Mouse (Mus musculus) hindbrain, embryonic 15.5 days (tissue): Measurements from ENCODE around the gene Rmdn2. TPM values are rescaled to one million over a fixed set of nuclear protein-coding genes. Genes with fewer than 3 reads are reported as not detected.

Experiments
- ATAC-seq: fragments of 200-750 bp; cut with Nextera tagmentation; 2 replicates; pipeline ENCODE4 v1.8.0; 2017; ENCODE audit warnings: low read depth, moderate number of reproducible peaks, moderate TSS enrichment; ENCODE audit not compliant: low FRiP score
- H3K27ac ChIP-seq: fragments of 300-500 bp; sonication (generic); replicated peaks from 2 replicates; pipeline ENCODE4 v1.5.1; 2015; ENCODE audit warnings: mild to moderate bottlenecking, inconsistent platforms
- H3K27me3 ChIP-seq: fragments of 300-500 bp; sonication (generic); 2 replicates; pipeline ENCODE4 v1.6.1; 2015; ENCODE audit warnings: control low read depth, inconsistent platforms
- H3K36me3 ChIP-seq: fragments of 300-500 bp; sonication (generic); 2 replicates; pipeline ENCODE4 v1.6.1; 2015; ENCODE audit warnings: control low read depth, inconsistent platforms
- H3K4me1 ChIP-seq: fragments of 300-500 bp; sonication (generic); replicated peaks from 2 replicates; pipeline ENCODE4 v1.6.1; 2015; ENCODE audit warnings: control low read depth, inconsistent platforms
- H3K4me2 ChIP-seq: fragments of 300-500 bp; sonication (generic); 2 replicates; pipeline ENCODE4 v1.6.1; 2015; ENCODE audit warnings: moderate library complexity, mild to moderate bottlenecking, inconsistent platforms
- H3K4me3 ChIP-seq: fragments of 300-500 bp; sonication (generic); 2 replicates; pipeline ENCODE4 v1.5.1; 2015; ENCODE audit warnings: mild to moderate bottlenecking, inconsistent platforms
- H3K9ac ChIP-seq: fragments of 300-500 bp; sonication (generic); 2 replicates; pipeline ENCODE4 v1.6.1; 2015; ENCODE audit warnings: inconsistent platforms
- H3K9me3 ChIP-seq: fragments of 300-500 bp; sonication (generic); 2 replicates; pipeline ENCODE4 v1.6.1; 2016; ENCODE audit warnings: control low read depth, inconsistent platforms
- WGBS: fragments of 180-500 bp; shearing (Covaris S2); methylation state at CpG from one replicate; pipeline ENCODE4 v1.1.7; 2015; 5-methylcytosine and 5-hydroxymethylcytosine counted together
- polyA plus RNA-seq: library from polyadenylated mRNA; unstranded; fragments of >200 nt; fragmentation: Nextera tagmentation; extraction: Ambion mirVana; gene quantifications from 2 replicates; pipeline ENCODE4 v1.2.1, GENCODE M21; 2015

Rmdn2 gene
- polyA plus RNA-seq, 1 experiment from 2014 or later, result 9.1 TPM

DNA sequence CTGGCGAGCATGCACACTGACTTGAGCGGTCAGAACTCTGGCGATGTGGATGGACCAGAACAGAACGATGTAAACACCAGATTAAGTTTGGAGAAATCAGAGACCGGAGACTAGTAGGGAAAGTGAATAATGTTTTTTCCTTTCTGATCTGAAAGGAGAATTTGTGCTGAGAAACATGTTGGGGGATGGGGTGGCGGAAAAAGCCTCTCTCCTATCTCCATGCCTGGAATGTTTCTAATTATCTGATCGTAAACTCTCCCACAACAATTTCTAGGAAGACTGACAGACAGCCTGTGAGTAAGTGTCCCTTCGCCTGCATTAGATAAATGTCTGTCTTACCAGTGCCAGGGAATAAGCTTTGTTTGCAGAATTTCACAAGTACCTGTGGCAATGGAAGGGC is 119.3 kb downstream of the Rmdn2 start:
- Histone ChIP-seq H3K9me3 (no peaks in the 10 kb centered on the region), H3K4me1 (peaks cover 5% of the 10 kb centered on the region), H3K27ac (no peak overlapping the region), H3K4me2 (no peak overlapping the region), H3K9ac (no peak overlapping the region), H3K36me3 (no peaks in the 10 kb centered on the region), H3K27me3 (no peaks in the 10 kb centered on the region), H3K4me3 (no peak overlapping the region)
- 79% methylated on average over 8 of the region's 8 CpGs for WGBS
- no peak for ATAC-seq

DNA sequence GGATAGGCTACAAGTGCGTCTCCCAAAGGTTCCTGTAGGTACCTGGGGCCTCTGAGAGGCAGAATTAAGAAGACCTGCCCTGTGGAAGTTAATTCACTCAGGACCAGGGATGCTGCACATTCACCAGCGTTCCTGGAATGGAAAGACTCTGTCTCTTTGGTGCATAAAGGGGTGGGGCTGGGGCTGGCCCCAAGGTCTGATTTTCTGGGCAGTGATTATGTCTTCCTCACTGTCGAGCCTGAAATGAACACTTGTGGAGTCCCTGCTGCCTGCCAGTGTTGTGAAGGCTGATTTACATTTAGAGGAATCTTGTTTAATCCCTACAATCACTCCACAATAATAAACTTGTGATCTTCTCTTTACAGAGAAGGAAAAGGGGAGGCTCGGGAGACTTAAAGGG is 121.4 kb downstream of the Rmdn2 start:
- H3K9me3 ChIP-seq, result no peaks in the 10 kb centered on the region
- peaks cover 5% of the 10 kb centered on the region for H3K4me1 ChIP-seq
- WGBS, result 61% methylated on average over 4 of the region's 4 CpGs
- no peak for ATAC-seq
- H3K4me3 ChIP-seq, result no peak overlapping the region
- no peaks in the 10 kb centered on the region for H3K36me3 ChIP-seq
- H3K4me2 ChIP-seq, result no peak overlapping the region
- no peak overlapping the region for H3K27ac ChIP-seq
- H3K9ac ChIP-seq, result no peak overlapping the region
- no peaks in the 10 kb centered on the region for H3K27me3 ChIP-seq

DNA sequence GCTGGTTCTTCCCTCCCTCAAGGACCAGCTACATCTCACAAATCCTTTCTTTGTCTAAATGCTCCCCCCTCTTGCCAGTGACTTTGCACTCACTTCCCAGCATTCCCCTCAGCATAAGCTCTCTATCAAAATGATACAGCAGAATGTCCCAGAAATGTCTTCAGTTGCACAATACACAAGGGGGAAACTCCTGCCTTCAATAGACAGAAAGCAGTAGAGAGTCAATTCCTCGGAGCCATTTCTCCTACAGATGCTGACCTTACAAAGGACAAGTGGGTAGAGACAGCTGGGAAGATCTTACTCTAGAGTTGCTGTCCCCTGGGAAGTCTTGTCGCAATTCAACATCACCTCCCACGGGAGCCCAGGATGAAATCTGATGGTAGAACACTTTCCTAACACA is 125.9 kb downstream of the Rmdn2 start:
- Histone ChIP-seq H3K4me1 (no peaks in the 10 kb centered on the region), H3K9ac (no peak overlapping the region), H3K27ac (no peak overlapping the region), H3K9me3 (no peaks in the 10 kb centered on the region), H3K4me3 (no peak overlapping the region), H3K36me3 (no peaks in the 10 kb centered on the region), H3K4me2 (no peak overlapping the region), H3K27me3 (no peaks in the 10 kb centered on the region)
- ATAC-seq, result no peak
- 83% methylated on average over 3 of the region's 3 CpGs for WGBS

DNA sequence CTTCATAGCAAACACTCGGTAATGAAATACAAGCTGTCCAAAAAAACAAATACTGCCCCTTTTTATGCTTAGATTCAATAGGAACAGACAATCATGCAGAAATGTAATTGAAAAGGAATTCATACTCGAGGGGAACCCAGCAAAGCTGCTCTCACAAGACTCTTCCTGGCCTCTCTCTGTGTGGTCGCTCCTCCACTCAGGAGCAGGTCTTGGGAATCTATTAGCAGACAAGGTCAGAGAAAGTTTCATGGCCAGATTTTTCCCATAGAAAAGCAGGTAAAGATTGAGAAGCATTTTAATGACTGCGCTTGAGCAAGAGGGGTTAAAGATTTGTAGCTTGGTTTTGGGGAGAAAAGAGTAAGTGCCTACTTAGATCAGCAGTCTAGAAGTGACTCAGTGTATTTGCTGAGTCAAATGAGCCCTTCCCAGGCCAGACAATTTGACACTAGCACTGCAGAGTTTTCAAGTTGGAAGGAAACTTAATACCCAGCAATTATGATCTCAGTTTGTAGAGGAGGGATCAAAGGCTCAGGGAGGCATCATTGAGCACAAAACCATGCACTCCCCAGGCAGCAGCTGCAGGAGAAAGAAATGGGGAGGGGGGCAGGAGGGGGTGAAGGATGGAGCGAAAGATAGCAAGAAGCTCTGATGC is 127.3 kb downstream of the Rmdn2 start:
- WGBS, result 65% methylated on average over 5 of the region's 5 CpGs
- Histone ChIP-seq H3K9me3 (no peaks in the 10 kb centered on the region), H3K4me3 (no peak overlapping the region), H3K36me3 (no peaks in the 10 kb centered on the region), H3K4me2 (no peak overlapping the region), H3K4me1 (no peaks in the 10 kb centered on the region), H3K27me3 (no peaks in the 10 kb centered on the region), H3K27ac (no peak overlapping the region), H3K9ac (no peak overlapping the region)
- no peak for ATAC-seq

DNA sequence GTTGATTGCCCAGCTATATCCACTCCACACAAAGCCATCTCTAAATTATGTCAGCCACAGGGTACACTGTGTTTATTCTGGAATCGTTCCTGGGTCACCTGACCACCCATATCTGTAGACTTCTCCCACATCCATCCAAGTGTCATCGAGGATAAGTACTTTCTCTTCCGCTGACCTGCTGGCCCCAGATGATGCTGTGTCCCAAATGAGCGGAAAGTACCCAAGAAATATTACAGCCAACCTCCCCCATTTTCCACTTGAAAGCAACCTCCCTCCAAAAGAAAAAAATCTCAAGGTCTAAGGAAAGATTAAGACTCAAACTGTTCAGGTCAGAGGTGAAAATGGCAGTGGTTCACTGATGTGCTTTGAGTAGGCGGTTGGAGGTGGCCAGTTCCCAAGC is 131.0 kb downstream of the Rmdn2 start:
- WGBS, result 82% methylated on average over 5 of the region's 5 CpGs
- no peaks in the 10 kb centered on the region for H3K36me3 ChIP-seq

More for the DNA sequence above, 131.0 kb downstream of the Rmdn2 start:
- no peaks in the 10 kb centered on the region; the same call in 1 of the 2 replicates for H3K4me1 ChIP-seq
- H3K9me3 ChIP-seq, result no peaks in the 10 kb centered on the region
- no peaks in the 10 kb centered on the region for H3K27me3 ChIP-seq
- no peak overlapping the region for H3K27ac ChIP-seq
- H3K4me3 ChIP-seq, result no peak overlapping the region
- H3K9ac ChIP-seq, result no peak overlapping the region
- ATAC-seq, result no peak
- no peak overlapping the region for H3K4me2 ChIP-seq

Other genes starting within 250 kb of the Rmdn2 start
- 8.1 and 8.7 TPM in 2 replicates for gene Cyp1b1, start 103.2 kb downstream of the Rmdn2 start, polyA plus RNA-seq